Mouse (Mus musculus) midbrain, embryonic 16.5 days (tissue): ENCODE data around the gene Ppp2r1b. TPM values are rescaled to one million over a fixed set of nuclear protein-coding genes. Genes with fewer than 3 reads are reported as not detected.

ENCODE experiments used
- ATAC-seq: fragments of 200-750 bp; cut with Nextera tagmentation; 2 replicates; pipeline ENCODE4 v1.8.0; 2017; ENCODE audit warnings: moderate TSS enrichment
- H3K27ac ChIP-seq: fragments of 300-500 bp; sonication (generic); 2 replicates; pipeline ENCODE4 v1.5.1; 2014; ENCODE audit warnings: mild to moderate bottlenecking, low read length, mixed read lengths
- H3K27me3 ChIP-seq: fragments of 300-500 bp; sonication (generic); 2 replicates; pipeline ENCODE4 v1.6.1; 2014; ENCODE audit warnings: low read depth, low read length, mixed read lengths; ENCODE audit not compliant: control insufficient read depth, insufficient read depth
- H3K36me3 ChIP-seq: fragments of 300-500 bp; sonication (generic); 2 replicates; pipeline ENCODE4 v1.6.1; 2014; ENCODE audit warnings: mild to moderate bottlenecking, low read length, moderate library complexity, mixed read lengths; ENCODE audit not compliant: control insufficient read depth, insufficient read depth
- H3K4me1 ChIP-seq: fragments of 300-500 bp; sonication (generic); 2 replicates; pipeline ENCODE4 v1.6.1; 2014; ENCODE audit warnings: mild to moderate bottlenecking, low read length, mixed read lengths; ENCODE audit not compliant: control insufficient read depth, insufficient read depth
- H3K4me2 ChIP-seq: fragments of 300-500 bp; sonication (generic); 2 replicates; pipeline ENCODE4 v1.6.1; 2014; ENCODE audit warnings: mild to moderate bottlenecking, low read length, mixed read lengths
- H3K4me3 ChIP-seq: fragments of 300-500 bp; sonication (generic); 2 replicates; pipeline ENCODE4 v1.5.1; 2014; ENCODE audit warnings: low read depth, mild to moderate bottlenecking, low read length, moderate library complexity, mixed read lengths
- H3K9ac ChIP-seq: fragments of 300-500 bp; sonication (generic); 2 replicates; pipeline ENCODE4 v1.6.1; 2014; ENCODE audit warnings: low read depth, low read length, mixed read lengths
- H3K9me3 ChIP-seq: fragments of 300-500 bp; sonication (generic); replicated peaks from 2 replicates; pipeline ENCODE4 v1.6.1; 2014; ENCODE audit warnings: mild to moderate bottlenecking, low read length, mixed read lengths; ENCODE audit not compliant: control insufficient read depth, poor library complexity, severe bottlenecking
- WGBS: fragments of 180-500 bp; shearing (Covaris S2); extraction: QIAGEN DNeasy Blood & Tissue Kit; methylation state at CpG from one replicate; pipeline ENCODE4 v1.1.7; 2014; 5-methylcytosine and 5-hydroxymethylcytosine counted together
- polyA plus RNA-seq: library from polyadenylated mRNA; unstranded; fragments of >200 nt; fragmentation: Nextera tagmentation; extraction: Ambion mirVana; gene quantifications from 2 replicates; pipeline ENCODE4 v1.2.1, GENCODE M21; 2015

Gene Ppp2r1b
- 38.8 and 42.7 TPM in 2 replicates for polyA plus RNA-seq

- Histone ChIP-seq H3K36me3 (peaks cover 18% of the 10 kb centered on the region; the same call in 1 of the 2 replicates), H3K9ac (no peak within 1 kb of the TSS), H3K4me1 (no peaks in the 10 kb centered on the region), H3K27me3 (no peaks in the 10 kb centered on the region), H3K4me2 (no peak within 1 kb of the TSS), H3K4me3 (no peak within 1 kb of the TSS), H3K27ac (no peak within 1 kb of the TSS), H3K9me3 (no peaks in the 10 kb centered on the region)
- no peak for ATAC-seq
- 89% methylated on average over 3 of the region's 3 CpGs for WGBS
Observed at GRCm38 (mm10) chr9:50845081-50845480, at the start of gene Ppp2r1b. Gene Ppp2r1b, plus strand, starts transcription at chr9:50845301.

- H3K36me3 ChIP-seq, result peaks cover 3% of the 10 kb centered on the region; the same call in 1 of the 2 replicates
- H3K9ac ChIP-seq, result no peak overlapping the region
Observed at GRCm38 (mm10) chr9:50796776-50797175, 48.3 kb upstream of the Ppp2r1b start.

GRCm38 (mm10) chr9:50797641-50798040, 47.5 kb upstream of the Ppp2r1b start:
- H3K9me3 ChIP-seq, result no peaks in the 10 kb centered on the region
- no peak overlapping the region for H3K4me2 ChIP-seq
- 96% methylated on average over 7 of the region's 7 CpGs for WGBS
- no peak overlapping the region for H3K9ac ChIP-seq
- no peaks in the 10 kb centered on the region for H3K27me3 ChIP-seq
- ATAC-seq, result no peak
- H3K36me3 ChIP-seq, result peaks cover under 1% of the 10 kb centered on the region
- H3K4me1 ChIP-seq, result no peaks in the 10 kb centered on the region
- H3K4me3 ChIP-seq, result no peak overlapping the region
- H3K27ac ChIP-seq, result no peak overlapping the region

More at GRCm38 (mm10) chr9:50796776-50797175, 48.3 kb upstream of the Ppp2r1b start:
- no peak for ATAC-seq
- Histone ChIP-seq H3K4me3 (no peak overlapping the region), H3K27me3 (no peaks in the 10 kb centered on the region), H3K9me3 (no peaks in the 10 kb centered on the region), H3K4me1 (no peaks in the 10 kb centered on the region), H3K4me2 (no peak overlapping the region), H3K27ac (no peak overlapping the region)
- 92% methylated on average over 8 of the region's 8 CpGs for whole genome bisulfite sequencing

GRCm38 (mm10) chr9:50798368-50798767, 46.7 kb upstream of the Ppp2r1b start:
- Histone ChIP-seq H3K27ac (no peak overlapping the region), H3K9ac (no peak overlapping the region), H3K9me3 (no peaks in the 10 kb centered on the region), H3K4me3 (no peak overlapping the region), H3K27me3 (no peaks in the 10 kb centered on the region), H3K4me2 (no peak overlapping the region), H3K36me3 (peaks cover 7% of the 10 kb centered on the region), H3K4me1 (no peaks in the 10 kb centered on the region)
- 78% methylated on average over 5 of the region's 5 CpGs for WGBS
- ATAC-seq, result no peak

GRCm38 (mm10) chr9:50800985-50801384, 44.1 kb upstream of the Ppp2r1b start:
- Histone ChIP-seq H3K27me3 (no peaks in the 10 kb centered on the region), H3K4me1 (no peaks in the 10 kb centered on the region), H3K4me2 (no peak overlapping the region), H3K9ac (no peak overlapping the region), H3K36me3 (peaks cover 25% of the 10 kb centered on the region), H3K4me3 (no peak overlapping the region), H3K9me3 (no peaks in the 10 kb centered on the region), H3K27ac (no peak overlapping the region)
- no peak for ATAC-seq
- 62% methylated on average over 2 of the region's 2 CpGs for WGBS

- peaks cover 29% of the 10 kb centered on the region for H3K36me3 ChIP-seq
- no peak overlapping the region for H3K9ac ChIP-seq
- no peaks in the 10 kb centered on the region for H3K9me3 ChIP-seq
- no peak overlapping the region for H3K4me2 ChIP-seq
- no peak overlapping the region for H3K4me3 ChIP-seq
- no peak overlapping the region for H3K27ac ChIP-seq
- ATAC-seq, result no peak
- H3K4me1 ChIP-seq, result no peaks in the 10 kb centered on the region
- no peaks in the 10 kb centered on the region for H3K27me3 ChIP-seq
- WGBS, result 88% methylated on average over 7 of the region's 7 CpGs
Observed at GRCm38 (mm10) chr9:50803055-50803671, 41.9 kb upstream of the Ppp2r1b start.

- no peaks in the 10 kb centered on the region for H3K27me3 ChIP-seq
- H3K4me2 ChIP-seq, result no peak overlapping the region
- H3K4me3 ChIP-seq, result no peak overlapping the region
- H3K9me3 ChIP-seq, result no peaks in the 10 kb centered on the region
- WGBS, result 94% methylated on average over 6 of the region's 6 CpGs
- H3K9ac ChIP-seq, result no peak overlapping the region
- no peaks in the 10 kb centered on the region for H3K4me1 ChIP-seq
- no peak overlapping the region for H3K27ac ChIP-seq
- H3K36me3 ChIP-seq, result peaks cover 32% of the 10 kb centered on the region
- ATAC-seq, result no peak
Observed at GRCm38 (mm10) chr9:50808471-50808870, 36.6 kb upstream of the Ppp2r1b start.

- Histone ChIP-seq H3K27ac (no peak overlapping the region), H3K27me3 (no peaks in the 10 kb centered on the region), H3K4me3 (no peak overlapping the region), H3K9ac (no peak overlapping the region), H3K4me1 (no peaks in the 10 kb centered on the region), H3K9me3 (no peaks in the 10 kb centered on the region), H3K36me3 (peaks cover 34% of the 10 kb centered on the region), H3K4me2 (no peak overlapping the region)
- ATAC-seq, result no peak
- WGBS, result 95% methylated on average over 13 of the region's 13 CpGs
Observed at GRCm38 (mm10) chr9:50809146-50809545, 36.0 kb upstream of the Ppp2r1b start.

- Histone ChIP-seq H3K4me3 (no peak overlapping the region), H3K36me3 (peaks cover 18% of the 10 kb centered on the region)
- 97% methylated on average over 7 of the region's 7 CpGs for WGBS
Observed at GRCm38 (mm10) chr9:50811187-50811586, 33.9 kb upstream of the Ppp2r1b start.

More at GRCm38 (mm10) chr9:50811187-50811586, 33.9 kb upstream of the Ppp2r1b start:
- Histone ChIP-seq H3K9me3 (no peaks in the 10 kb centered on the region), H3K9ac (no peak overlapping the region), H3K27me3 (no peaks in the 10 kb centered on the region), H3K4me1 (no peaks in the 10 kb centered on the region), H3K4me2 (no peak overlapping the region), H3K27ac (no peak overlapping the region)
- no peak for ATAC-seq
